Mouse (Mus musculus): Measurements from ENCODE around the gene Calca. TPM values are rescaled to one million over a fixed set of nuclear protein-coding genes. Genes with fewer than 3 reads are reported as not detected.
"Not testable (repeated sequence)": the region's sequence is repeated elsewhere in the genome, so short reads cannot be mapped to it uniquely, and the experiment has no call there.

Calca gene
- 1 to 10 TPM; 1.2 to 1.9 TPM for total RNA-seq (2021)

GRCm38 (mm10) chr7:114636102-114636501, at the start of gene Calca:
Gene Calca (minus strand): TSS chr7:114636357.
- no peak for DNase-seq (ENCODE audit: extremely low spot score in 1 of 2, low spot score in 1 of 2)

GRCm38 (mm10) chr7:114672697-114673096, 36.5 kb upstream of the Calca start:
- no peak for DNase-seq (ENCODE audit: extremely low spot score in 1 of 2, low spot score in 1 of 2)

GRCm38 (mm10) chr7:114671405-114671804, 35.2 kb upstream of the Calca start:
- no peak for DNase-seq (ENCODE audit: extremely low spot score in 1 of 2, low spot score in 1 of 2)

- DNase-seq (ENCODE audit: extremely low spot score in 1 of 2, low spot score in 1 of 2) = no peak
Observed at GRCm38 (mm10) chr7:114649730-114650129, 13.6 kb upstream of the Calca start.

GRCm38 (mm10) chr7:114648791-114649190, 12.6 kb upstream of the Calca start:
- no peak for DNase-seq (ENCODE audit: extremely low spot score in 1 of 2, low spot score in 1 of 2)

GRCm38 (mm10) chr7:114635569-114636101, 522 bp downstream of the Calca start:
- DNase-seq (ENCODE audit: extremely low spot score in 1 of 2, low spot score in 1 of 2) = peak; percentile 15 to 48

- DNase-seq (ENCODE audit: extremely low spot score in 1 of 2, low spot score in 1 of 2) = no peak
Observed at GRCm38 (mm10) chr7:114634386-114634785, 1.8 kb downstream of the Calca start.

GRCm38 (mm10) chr7:114625966-114626365, 10.2 kb downstream of the Calca start:
- DNase-seq (ENCODE audit: extremely low spot score in 1 of 2, low spot score in 1 of 2) = no peak

- DNase-seq (ENCODE audit: extremely low spot score in 1 of 2, low spot score in 1 of 2) = no peak
Observed at GRCm38 (mm10) chr7:114616759-114617158, 19.4 kb downstream of the Calca start.

GRCm38 (mm10) chr7:114594391-114594790, 41.8 kb downstream of the Calca start:
- DNase-seq (ENCODE audit: extremely low spot score in 1 of 2, low spot score in 1 of 2) = not testable (repeated sequence)

- no peak for DNase-seq (ENCODE audit: extremely low spot score in 1 of 2, low spot score in 1 of 2)
Observed at GRCm38 (mm10) chr7:114582441-114582840, 53.7 kb downstream of the Calca start.

Other genes starting within 250 kb of the Calca start
- 10 to 100 TPM in 1 of 2 experiments, 1 to 10 TPM in 1; 9.1 to 10.5 TPM for gene Pde3b, start 221.1 kb downstream of the Calca start, total RNA-seq (2021)
- gene Cyp2r1, start 73.4 kb downstream of the Calca start, total RNA-seq (2021) = under 1 TPM; 0.62 to 0.87 TPM
- gene Calcb, start 82.3 kb upstream of the Calca start, total RNA-seq (2021) = under 1 TPM; 0.47 to 0.52 TPM
- gene Insc, start 107.3 kb upstream of the Calca start, total RNA-seq (2021) = 1 to 10 TPM; 4.9 to 5.4 TPM